Mouse (Mus musculus): ENCODE measurements around the gene Trim41. TPM values are rescaled to one million over a fixed set of nuclear protein-coding genes. Genes with fewer than 3 reads are reported as not detected.
"Not testable (repeated sequence)": the region's sequence is repeated elsewhere in the genome, so short reads cannot be mapped to it uniquely, and the experiment has no call there.

Gene Trim41
- 19.9 and 22.6 TPM in 2 replicates for polyA plus RNA-seq (2012; rRNA removed)

GRCm38 (mm10) chr11:48816800-48817665, at the start of gene Trim41:
Gene Trim41 (minus strand): TSS chr11:48817353.
- under 1% methylated on average over 76 of the region's 77 CpGs for WGBS
- no peak for DNase-seq (ENCODE audit: low read depth, low spot score)

GRCm38 (mm10) chr11:48866481-48866880, 49.3 kb upstream of the Trim41 start:
- 96% methylated on average over 9 of the region's 9 CpGs for WGBS

GRCm38 (mm10) chr11:48863808-48864207, 46.7 kb upstream of the Trim41 start:
- WGBS: 84% methylated on average over 3 of the region's 3 CpGs
- DNase-seq (ENCODE audit: low read depth, low spot score): no peak

More at GRCm38 (mm10) chr11:48866481-48866880, 49.3 kb upstream of the Trim41 start:
- DNase-seq (ENCODE audit: low read depth, low spot score): no peak

- 83% methylated on average over 1 of the region's 1 CpGs for WGBS
- DNase-seq (ENCODE audit: low read depth, low spot score): no peak
Measured at GRCm38 (mm10) chr11:48862784-48863319, 45.7 kb upstream of the Trim41 start.

- under 1% methylated on average over 6 of the region's 6 CpGs for WGBS
- DNase-seq (ENCODE audit: low read depth, low spot score): no peak
Measured at GRCm38 (mm10) chr11:48859014-48859413, 41.9 kb upstream of the Trim41 start.

GRCm38 (mm10) chr11:48853474-48854180, 36.5 kb upstream of the Trim41 start:
- DNase-seq (ENCODE audit: low read depth, low spot score): no peak
- 3% methylated on average over 31 of the region's 31 CpGs for WGBS

- WGBS: 14% methylated on average over 23 of the region's 23 CpGs
- DNase-seq (ENCODE audit: low read depth, low spot score): no peak
Measured at GRCm38 (mm10) chr11:48852624-48853473, 35.7 kb upstream of the Trim41 start.

GRCm38 (mm10) chr11:48852190-48852589, 35.0 kb upstream of the Trim41 start:
- 81% methylated on average over 4 of the region's 4 CpGs for WGBS
- DNase-seq (ENCODE audit: low read depth, low spot score): no peak

- 62% methylated on average over 4 of the region's 4 CpGs for WGBS
Measured at GRCm38 (mm10) chr11:48851270-48851995, 34.3 kb upstream of the Trim41 start.

GRCm38 (mm10) chr11:48850240-48850639, 33.1 kb upstream of the Trim41 start:
- 16% methylated on average over 2 of the region's 2 CpGs for WGBS
- DNase-seq (ENCODE audit: low read depth, low spot score): no peak

More at GRCm38 (mm10) chr11:48851270-48851995, 34.3 kb upstream of the Trim41 start:
- no peak for DNase-seq (ENCODE audit: low read depth, low spot score)

- no peak for DNase-seq (ENCODE audit: low read depth, low spot score)
- WGBS: 84% methylated on average over 5 of the region's 5 CpGs
Measured at GRCm38 (mm10) chr11:48846881-48847280, 29.7 kb upstream of the Trim41 start.

- DNase-seq (ENCODE audit: low read depth, low spot score): not testable (repeated sequence)
- WGBS: 80% methylated on average over 2 of the region's 2 CpGs
Measured at GRCm38 (mm10) chr11:48846362-48846761, 29.2 kb upstream of the Trim41 start.

GRCm38 (mm10) chr11:48845244-48845815, 28.2 kb upstream of the Trim41 start:
- DNase-seq (ENCODE audit: low read depth, low spot score): no peak
- 20% methylated on average over 13 of the region's 13 CpGs for WGBS

- 64% methylated on average over 6 of the region's 6 CpGs for WGBS
- no peak for DNase-seq (ENCODE audit: low read depth, low spot score)
Measured at GRCm38 (mm10) chr11:48844309-48844708, 27.2 kb upstream of the Trim41 start.

GRCm38 (mm10) chr11:48843202-48843601, 26.0 kb upstream of the Trim41 start:
- no peak for DNase-seq (ENCODE audit: low read depth, low spot score)
- WGBS: 83% methylated on average over 11 of the region's 11 CpGs

GRCm38 (mm10) chr11:48842378-48842792, 25.2 kb upstream of the Trim41 start:
- WGBS: 77% methylated on average over 4 of the region's 4 CpGs
- DNase-seq (ENCODE audit: low read depth, low spot score): no peak

- DNase-seq (ENCODE audit: low read depth, low spot score): no peak
- 76% methylated on average over 5 of the region's 5 CpGs for WGBS
Measured at GRCm38 (mm10) chr11:48841213-48841612, 24.1 kb upstream of the Trim41 start.

- no peak for DNase-seq (ENCODE audit: low read depth, low spot score)
Measured at GRCm38 (mm10) chr11:48840805-48841204, 23.7 kb upstream of the Trim41 start.

Measured in large intestine, adult 2 months (tissue).